Mouse (Mus musculus) C2C12 (cell line): Measurements from ENCODE around the gene Psap. TPM values are rescaled to one million over a fixed set of nuclear protein-coding genes. Genes with fewer than 3 reads are reported as not detected.
A peak's percentile ranks its signal among the peaks of the same experiment; 100 is the strongest.

ENCODE experiments used
- H3K27me3 ChIP-seq: one replicate; pipeline ENCODE4 v1.6.1; 2011; ENCODE audit not compliant: control insufficient read depth, insufficient read depth, insufficient read length
- H3K36me3 ChIP-seq: one replicate; pipeline ENCODE4 v1.6.1; 2011; ENCODE audit not compliant: control insufficient read depth, insufficient read depth
- H3K4me3 ChIP-seq: one replicate; pipeline ENCODE4 v1.5.1; 2011; ENCODE audit warnings: mild to moderate bottlenecking, control low read depth; ENCODE audit not compliant: poor library complexity, insufficient read depth, severe bottlenecking
- H3K79me2 ChIP-seq: one replicate; pipeline ENCODE4 v1.6.1; 2011; ENCODE audit not compliant: control insufficient read depth, insufficient read depth
- H3K79me3 ChIP-seq: one replicate; pipeline ENCODE4 v1.6.1; 2011; ENCODE audit warnings: low read depth, control low read depth
- H3ac ChIP-seq: one replicate; pipeline ENCODE3; 2011; ENCODE audit warnings: low read depth; ENCODE audit not compliant: control insufficient read depth, insufficient read length
- CEBPB ChIP-seq: IDR thresholded peaks from one replicate; pipeline ENCODE4 v1.6.1; 2011; ENCODE audit warnings: low read depth, mild to moderate bottlenecking, control low read depth, moderate library complexity
- CTCF ChIP-seq: IDR thresholded peaks from one replicate; pipeline ENCODE4 v1.5.1; 2011; ENCODE audit not compliant: control insufficient read depth, insufficient read depth, insufficient read length
- FOSL1 ChIP-seq: IDR thresholded peaks from one replicate; pipeline ENCODE4 v1.8.0; 2011; ENCODE audit warnings: mild to moderate bottlenecking, low read length; ENCODE audit not compliant: poor library complexity, insufficient read depth, severe bottlenecking
- MAX ChIP-seq: IDR thresholded peaks from one replicate; pipeline ENCODE4 v1.6.1; 2011; ENCODE audit warnings: mild to moderate bottlenecking, control low read depth
- MYOD1 ChIP-seq: IDR thresholded peaks from one replicate; pipeline ENCODE4 v1.6.1; 2011; ENCODE audit warnings: low read depth; ENCODE audit not compliant: control insufficient read depth, insufficient read length
- MYOG ChIP-seq: IDR thresholded peaks from one replicate; pipeline ENCODE4 v1.6.1; 2011; ENCODE audit not compliant: control insufficient read depth, insufficient read length; ENCODE audit errors: extremely low read depth
- USF1 ChIP-seq: IDR thresholded peaks from one replicate; pipeline ENCODE4 v1.6.1; 2011; ENCODE audit warnings: low read depth, mild to moderate bottlenecking, control low read depth, moderate library complexity
- polyA plus RNA-seq: library from polyadenylated mRNA; unstranded; fragments of >200 nt; fragmentation: generic; extraction: Trizol; gene quantifications from one replicate; pipeline ENCODE4 v1.2.1, GENCODE M21; 2012; ENCODE audit warnings: missing spikeins

The Psap gene
- polyA plus RNA-seq, 1 experiment, result 439 TPM

DNA sequence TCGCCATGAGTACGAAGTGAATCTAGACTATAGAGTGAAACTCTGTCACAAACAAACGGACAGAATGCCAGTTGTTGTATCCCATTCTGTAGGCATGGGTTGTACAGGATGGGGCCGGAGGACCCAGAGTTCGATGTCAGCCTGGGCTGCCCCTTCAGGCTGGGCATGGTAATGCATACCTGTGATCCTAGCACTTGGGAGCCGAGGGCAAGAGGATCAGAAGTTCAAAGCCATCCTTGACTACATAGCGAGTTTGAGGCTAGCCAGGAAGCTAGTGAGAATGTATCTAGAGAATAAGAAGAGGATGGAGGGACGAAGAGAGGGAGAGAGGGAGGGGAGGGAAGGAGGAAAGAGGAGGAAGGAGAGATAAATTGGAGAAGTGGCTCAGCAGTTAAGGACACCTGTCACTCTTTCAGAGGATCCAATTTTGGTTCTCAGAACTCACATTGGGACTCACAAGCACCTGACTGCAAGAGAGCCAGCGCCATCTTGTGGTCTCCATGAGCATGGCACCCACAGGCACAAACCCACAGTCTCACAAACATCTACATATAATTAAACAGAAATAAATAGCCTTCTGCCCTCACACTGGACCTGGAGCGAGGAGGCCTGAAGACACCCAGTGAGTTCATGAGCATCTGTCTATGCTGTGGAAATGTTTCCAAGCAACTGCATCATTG is 39.8 kb upstream of the Psap start:
- TF ChIP-seq FOSL1 (no peak), MAX (no peak), MYOG (no peak), CEBPB (no peak), CTCF (peak; percentile 70), MYOD1 (no peak), USF1 (no peak)
- no peaks in the 10 kb centered on the region for H3K79me3 ChIP-seq
- H3K36me3 ChIP-seq, result no peaks in the 10 kb centered on the region

DNA sequence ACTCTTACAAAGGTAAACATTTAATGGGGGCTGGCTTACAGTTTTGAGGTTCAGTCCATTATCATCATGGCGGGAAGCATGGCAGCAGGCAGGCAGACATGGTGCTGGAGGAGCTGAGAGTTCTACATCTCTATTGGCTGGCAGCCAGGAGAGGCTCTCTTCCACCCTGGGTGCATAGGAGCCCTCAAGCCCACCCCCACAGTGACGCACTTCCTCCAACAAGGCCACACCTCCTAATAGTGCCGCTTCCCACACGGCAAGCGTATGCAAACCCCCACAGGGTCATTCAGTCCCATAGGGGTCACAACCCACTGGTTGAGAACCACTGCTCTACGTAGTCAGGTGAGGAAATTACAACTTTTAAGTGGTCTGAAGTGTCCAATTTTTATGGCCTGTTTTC is 37.0 kb upstream of the Psap start:
- Histone ChIP-seq H3K27me3 (no peaks in the 10 kb centered on the region), H3K4me3 (no peak overlapping the region), H3K79me3 (no peaks in the 10 kb centered on the region), H3K79me2 (no peaks in the 10 kb centered on the region), H3K36me3 (no peaks in the 10 kb centered on the region), H3ac (no peak overlapping the region)
- TF ChIP-seq USF1 (no peak), MAX (no peak), MYOG (no peak), CTCF (no peak), MYOD1 (no peak), CEBPB (no peak), FOSL1 (no peak)

More for the DNA sequence above, 39.8 kb upstream of the Psap start:
- no peaks in the 10 kb centered on the region for H3K27me3 ChIP-seq
- no peaks in the 10 kb centered on the region for H3K79me2 ChIP-seq
- no peak overlapping the region for H3K4me3 ChIP-seq
- no peak overlapping the region for H3ac ChIP-seq

DNA sequence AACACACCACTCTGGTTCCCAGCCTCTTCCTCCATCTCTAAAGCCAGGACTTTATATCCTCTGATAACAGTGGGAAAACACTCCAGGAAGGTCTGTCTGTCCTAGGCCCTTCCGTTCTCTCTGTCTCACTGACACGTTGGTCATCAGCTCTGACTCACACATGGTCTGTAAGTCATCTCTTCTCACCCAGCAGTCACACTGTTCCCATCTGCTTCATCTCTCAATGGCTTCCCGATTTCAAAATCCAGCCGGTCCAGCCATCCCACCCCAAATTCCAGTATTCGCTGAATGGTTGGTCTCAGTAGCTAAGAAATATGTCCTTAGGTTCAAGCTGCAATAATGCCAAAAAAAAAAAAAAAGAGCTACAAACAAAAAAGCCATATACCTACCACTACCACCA is 33.5 kb upstream of the Psap start:
- no peaks in the 10 kb centered on the region for H3K27me3 ChIP-seq
- no peak for TF ChIP-seq CEBPB

DNA sequence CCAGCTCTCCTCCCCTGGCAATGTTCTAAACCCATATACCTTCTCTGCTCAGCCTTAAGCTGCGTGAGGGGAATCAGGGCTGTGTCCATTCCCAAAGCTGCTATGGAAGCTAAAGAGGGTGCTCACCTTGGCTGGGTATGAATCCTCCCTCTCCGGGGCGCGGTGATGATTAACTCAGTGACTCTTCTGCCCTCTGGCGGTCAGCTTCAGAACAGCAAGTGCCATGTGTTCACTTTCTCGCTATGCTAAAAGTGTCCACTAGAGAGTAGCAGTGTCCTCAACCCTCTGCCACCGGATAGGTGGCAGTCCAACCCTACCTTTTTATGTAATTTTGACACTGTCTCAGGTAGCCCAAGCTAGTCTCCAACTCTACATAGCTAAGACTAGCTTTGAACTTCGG is 32.4 kb upstream of the Psap start:
- Histone ChIP-seq H3K79me3 (no peaks in the 10 kb centered on the region), H3K27me3 (no peaks in the 10 kb centered on the region), H3K36me3 (no peaks in the 10 kb centered on the region), H3K79me2 (no peaks in the 10 kb centered on the region), H3K4me3 (no peak overlapping the region), H3ac (no peak overlapping the region)
- no peak for TF ChIP-seq MYOD1
- peak; percentile 85 for TF ChIP-seq MAX
- peak; percentile 91 for TF ChIP-seq CTCF
- peak; percentile 28 for TF ChIP-seq USF1
- TF ChIP-seq MYOG, result no peak
- TF ChIP-seq CEBPB, result no peak
- TF ChIP-seq FOSL1, result no peak

More for the DNA sequence above, 33.5 kb upstream of the Psap start:
- no peak overlapping the region for H3K4me3 ChIP-seq
- H3ac ChIP-seq, result no peak overlapping the region
- no peaks in the 10 kb centered on the region for H3K79me3 ChIP-seq
- no peaks in the 10 kb centered on the region for H3K79me2 ChIP-seq
- H3K36me3 ChIP-seq, result no peaks in the 10 kb centered on the region

DNA sequence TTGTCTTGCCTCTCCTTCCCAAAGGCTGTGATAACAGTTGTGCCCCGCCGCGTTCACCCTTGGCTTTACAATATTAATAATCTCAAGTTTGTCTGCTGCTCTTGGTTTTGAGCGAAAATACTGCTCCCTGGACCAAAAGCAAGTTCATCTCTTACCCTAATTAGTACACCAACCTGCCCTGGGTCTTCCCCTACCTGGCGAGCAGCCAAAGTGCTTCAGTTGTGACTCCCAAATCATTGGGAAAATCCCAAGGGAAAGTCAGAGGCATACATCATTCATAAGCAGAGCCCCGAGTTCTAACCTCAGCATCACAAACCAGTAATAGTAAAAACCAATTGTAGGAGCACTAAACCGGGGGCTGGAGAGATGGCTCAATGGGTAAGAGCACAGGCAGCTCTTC is 31.8 kb upstream of the Psap start:
- H3K79me3 ChIP-seq, result no peaks in the 10 kb centered on the region
- no peaks in the 10 kb centered on the region for H3K79me2 ChIP-seq
- no peak overlapping the region for H3K4me3 ChIP-seq
- no peaks in the 10 kb centered on the region for H3K36me3 ChIP-seq
- H3K27me3 ChIP-seq, result no peaks in the 10 kb centered on the region
- TF ChIP-seq USF1, result no peak
- TF ChIP-seq MYOG, result no peak
- TF ChIP-seq MYOD1, result no peak
- TF ChIP-seq FOSL1, result no peak
- no peak for TF ChIP-seq MAX
- no peak for TF ChIP-seq CTCF
- TF ChIP-seq CEBPB, result no peak
- no peak overlapping the region for H3ac ChIP-seq

DNA sequence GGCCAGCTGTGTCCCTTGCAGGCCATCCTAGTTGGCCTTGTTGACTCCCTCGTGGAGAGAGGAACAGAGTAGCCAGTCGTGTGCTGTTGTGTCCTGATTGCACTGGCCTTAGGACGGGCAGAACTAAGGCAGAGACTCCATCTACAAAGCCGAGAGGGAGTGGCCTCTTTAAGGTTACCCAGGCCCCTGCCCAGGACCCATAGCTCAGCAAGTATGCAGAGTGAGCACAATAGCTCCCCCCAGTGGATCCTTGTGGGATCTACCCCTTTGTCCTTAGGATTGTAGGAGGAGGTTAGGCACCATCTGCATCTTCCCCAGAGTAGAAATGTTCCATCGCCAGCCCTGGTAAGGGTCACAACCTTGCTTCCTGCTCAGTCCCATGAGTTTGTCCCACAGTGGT is 30.9 kb upstream of the Psap start:
- Histone ChIP-seq H3K79me2 (no peaks in the 10 kb centered on the region), H3K79me3 (no peaks in the 10 kb centered on the region), H3K4me3 (no peak overlapping the region), H3ac (no peak overlapping the region), H3K36me3 (no peaks in the 10 kb centered on the region), H3K27me3 (no peaks in the 10 kb centered on the region)
- TF ChIP-seq CEBPB (no peak), CTCF (peak; percentile 26), FOSL1 (no peak)
